Mouse (Mus musculus) stomach, embryonic 15.5 days (tissue): ENCODE data around the gene Xdh. TPM values are rescaled to one million over a fixed set of nuclear protein-coding genes. Genes with fewer than 3 reads are reported as not detected.

Experiments used
- ATAC-seq: fragments of 200-750 bp; cut with Nextera tagmentation; 2 replicates; pipeline ENCODE4 v1.8.0; 2017; ENCODE audit warnings: low read depth, moderate number of reproducible peaks, moderate TSS enrichment; ENCODE audit not compliant: insufficient read depth, low FRiP score
- H3K27ac ChIP-seq: fragments of 300-500 bp; sonication (generic); 2 replicates; pipeline ENCODE4 v1.5.1; 2015; ENCODE audit warnings: mild to moderate bottlenecking, inconsistent platforms
- H3K27me3 ChIP-seq: fragments of 300-500 bp; sonication (generic); replicated peaks from 2 replicates; pipeline ENCODE4 v1.6.1; 2015; ENCODE audit warnings: inconsistent platforms
- H3K36me3 ChIP-seq: fragments of 300-500 bp; sonication (generic); 2 replicates; pipeline ENCODE4 v1.6.1; 2015; ENCODE audit warnings: inconsistent platforms
- H3K4me1 ChIP-seq: fragments of 300-500 bp; sonication (generic); 2 replicates; pipeline ENCODE4 v1.6.1; 2015; ENCODE audit warnings: inconsistent platforms
- H3K4me2 ChIP-seq: fragments of 300-500 bp; sonication (generic); 2 replicates; pipeline ENCODE4 v1.6.1; 2015; ENCODE audit warnings: mild to moderate bottlenecking, inconsistent platforms
- H3K4me3 ChIP-seq: fragments of 300-500 bp; sonication (generic); replicated peaks from 2 replicates; pipeline ENCODE4 v1.5.1; 2015; ENCODE audit warnings: inconsistent platforms
- H3K9ac ChIP-seq: fragments of 300-500 bp; sonication (generic); 2 replicates; pipeline ENCODE4 v1.6.1; 2015; ENCODE audit warnings: inconsistent platforms
- H3K9me3 ChIP-seq: fragments of 300-500 bp; sonication (generic); 2 replicates; pipeline ENCODE4 v1.6.1; 2016; ENCODE audit warnings: inconsistent platforms
- WGBS: fragments of 180-500 bp; shearing (Covaris S2); methylation state at CpG from one replicate; pipeline ENCODE4 v1.1.7; 2015; 5-methylcytosine and 5-hydroxymethylcytosine counted together
- polyA plus RNA-seq: library from polyadenylated mRNA; unstranded; fragments of >200 nt; fragmentation: Nextera tagmentation; extraction: Ambion mirVana; gene quantifications from 2 replicates; pipeline ENCODE4 v1.2.1, GENCODE M21; 2015

Xdh gene
- polyA plus RNA-seq, 1 experiment from 2014 or later = 5.5 TPM

DNA sequence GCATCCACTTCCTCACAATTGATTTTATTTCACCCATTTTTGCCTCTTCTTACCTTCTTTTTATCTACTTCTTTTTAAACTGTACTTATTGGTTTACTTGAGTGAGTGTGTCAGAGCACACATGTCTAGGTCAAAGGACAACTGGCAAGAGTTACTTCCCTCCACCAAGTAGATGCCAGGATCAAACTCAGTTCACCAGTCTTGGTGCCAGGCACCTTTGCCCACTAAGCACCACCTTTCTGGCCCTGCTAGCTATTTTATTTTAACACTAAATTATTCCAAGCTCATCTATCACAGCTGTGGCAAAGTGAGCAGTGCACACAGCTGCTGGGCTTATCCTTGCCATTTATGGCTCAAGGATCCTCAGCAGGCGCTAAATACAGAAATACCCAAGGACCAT, 46.9 kb downstream of the Xdh start:
- H3K36me3 ChIP-seq = no peaks in the 10 kb centered on the region
- no peak for ATAC-seq
- H3K9ac ChIP-seq = no peak overlapping the region
- H3K4me1 ChIP-seq = no peaks in the 10 kb centered on the region
- H3K4me2 ChIP-seq = no peak overlapping the region
- H3K4me3 ChIP-seq = no peak overlapping the region
- 86% methylated on average over 1 of the region's 1 CpGs for WGBS
- H3K9me3 ChIP-seq = no peaks in the 10 kb centered on the region
- no peaks in the 10 kb centered on the region for H3K27me3 ChIP-seq
- H3K27ac ChIP-seq = no peak overlapping the region

DNA sequence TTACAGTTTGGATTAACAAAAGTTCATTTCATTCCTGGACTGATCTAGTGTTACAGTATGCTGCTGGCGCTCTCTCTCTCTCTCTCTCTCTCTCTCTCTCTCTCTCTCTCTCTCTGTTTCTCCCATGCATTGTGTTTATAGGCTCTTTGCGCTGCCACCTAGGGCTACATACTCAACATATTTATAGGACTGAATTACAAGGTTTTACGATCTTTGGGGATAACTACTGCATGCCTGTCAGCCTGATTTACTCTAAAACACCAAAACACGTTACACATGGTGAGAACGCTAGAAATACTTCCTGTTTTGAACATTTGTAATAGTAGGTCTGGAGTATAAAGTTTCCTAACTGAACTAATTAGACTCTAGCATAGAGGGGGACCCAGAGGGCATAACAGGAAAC, 47.8 kb downstream of the Xdh start:
- 61% methylated on average over 5 of the region's 5 CpGs for WGBS
- Histone ChIP-seq H3K4me2 (no peak overlapping the region), H3K4me3 (no peak overlapping the region), H3K27ac (no peak overlapping the region), H3K4me1 (no peaks in the 10 kb centered on the region), H3K9ac (no peak overlapping the region), H3K27me3 (no peaks in the 10 kb centered on the region), H3K36me3 (no peaks in the 10 kb centered on the region), H3K9me3 (no peaks in the 10 kb centered on the region)
- no peak for ATAC-seq

DNA sequence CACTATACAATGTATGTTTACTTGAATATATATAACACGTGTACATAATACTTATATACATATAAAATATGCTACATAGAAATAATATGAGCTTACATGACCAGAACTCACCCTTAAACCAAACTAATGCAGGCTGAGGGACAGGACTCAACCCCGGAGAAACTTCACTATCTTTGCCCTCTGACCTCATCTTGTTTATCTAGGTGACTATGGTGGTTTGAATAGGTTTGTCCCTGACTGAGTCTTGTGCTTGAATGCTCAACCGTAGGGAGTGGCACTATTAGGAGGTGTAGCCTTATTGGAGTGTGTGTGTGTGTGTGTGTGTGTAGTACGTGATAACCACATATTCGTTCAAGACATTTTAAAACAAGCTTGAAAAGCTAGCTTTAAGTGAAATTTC, 55.6 kb downstream of the Xdh start:
- no peak overlapping the region for H3K27ac ChIP-seq
- no peak overlapping the region for H3K9ac ChIP-seq
- H3K36me3 ChIP-seq = no peaks in the 10 kb centered on the region
- H3K4me3 ChIP-seq = no peak overlapping the region
- H3K27me3 ChIP-seq = no peaks in the 10 kb centered on the region
- WGBS = 59% methylated on average over 5 of the region's 5 CpGs
- no peaks in the 10 kb centered on the region for H3K9me3 ChIP-seq
- ATAC-seq = no peak
- H3K4me2 ChIP-seq = no peak overlapping the region
- no peaks in the 10 kb centered on the region for H3K4me1 ChIP-seq

DNA sequence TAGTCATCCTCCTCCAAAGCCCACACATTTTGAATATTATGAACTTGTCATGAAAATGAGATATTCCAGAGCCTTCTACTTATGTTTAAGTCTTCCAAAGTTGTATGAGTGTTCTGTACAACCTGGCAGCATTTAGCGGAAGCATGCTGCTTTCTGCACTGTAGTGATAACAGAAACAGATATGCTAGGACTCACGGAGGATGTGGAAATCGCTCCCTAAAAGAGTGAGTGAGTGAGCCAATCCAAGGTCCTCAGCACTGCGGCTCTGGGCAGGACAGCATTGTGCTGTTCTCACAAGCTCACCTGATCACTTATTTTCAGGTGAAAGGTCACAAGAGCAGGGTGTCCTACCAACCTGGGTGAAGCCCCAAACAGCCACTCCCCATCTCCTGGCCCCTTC, 56.2 kb downstream of the Xdh start:
- H3K27ac ChIP-seq = no peak overlapping the region
- H3K9ac ChIP-seq = no peak overlapping the region
- no peak overlapping the region for H3K4me3 ChIP-seq
- no peaks in the 10 kb centered on the region for H3K27me3 ChIP-seq
- H3K36me3 ChIP-seq = no peaks in the 10 kb centered on the region
- 60% methylated on average over 4 of the region's 4 CpGs for WGBS
- no peaks in the 10 kb centered on the region for H3K9me3 ChIP-seq
- no peak for ATAC-seq
- H3K4me2 ChIP-seq = no peak overlapping the region
- H3K4me1 ChIP-seq = no peaks in the 10 kb centered on the region

DNA sequence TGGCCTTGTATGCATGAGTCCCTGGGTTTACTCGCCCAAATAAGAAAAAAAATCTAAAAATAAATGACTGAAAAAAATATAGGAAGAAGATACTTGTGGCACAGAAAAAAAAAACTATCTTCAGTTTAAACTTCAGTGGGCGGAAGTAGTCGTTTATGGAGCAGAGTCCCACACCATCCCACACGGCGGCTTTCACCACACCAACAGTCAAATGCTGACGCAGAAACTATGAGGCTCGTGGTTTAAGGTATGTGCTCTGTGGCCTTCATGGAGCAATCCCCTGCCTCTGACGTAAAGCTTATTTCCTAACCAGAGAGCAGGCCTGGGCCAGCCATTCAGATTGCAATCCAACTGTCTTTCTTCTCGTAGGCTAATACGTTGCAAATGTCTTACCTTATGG, 56.8 kb downstream of the Xdh start:
- no peaks in the 10 kb centered on the region for H3K27me3 ChIP-seq
- 69% methylated on average over 10 of the region's 10 CpGs for WGBS
- ATAC-seq = no peak

DNA sequence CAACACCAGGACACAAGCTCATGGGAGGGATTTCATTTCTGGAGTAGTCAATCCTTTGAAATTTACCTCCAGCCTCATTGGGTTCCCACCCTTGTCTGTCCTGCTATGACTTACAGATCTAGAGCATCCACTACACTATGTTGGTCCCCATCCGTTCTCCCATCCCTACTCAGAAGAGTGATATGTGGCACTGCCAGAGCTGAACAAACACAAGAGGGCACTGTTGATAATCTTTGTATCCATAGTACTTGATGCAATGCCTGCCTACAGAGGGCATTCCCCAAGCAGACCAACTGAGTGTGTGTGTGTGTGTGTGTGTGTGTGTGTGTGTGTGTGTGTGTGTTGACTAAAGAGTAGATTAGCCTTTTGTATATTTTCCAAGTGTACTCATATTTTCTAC, 58.4 kb downstream of the Xdh start:
- ATAC-seq = no peak
- Histone ChIP-seq H3K4me1 (no peaks in the 10 kb centered on the region), H3K9ac (no peak overlapping the region), H3K27ac (no peak overlapping the region), H3K4me2 (no peak overlapping the region), H3K36me3 (no peaks in the 10 kb centered on the region), H3K4me3 (no peak overlapping the region), H3K27me3 (no peaks in the 10 kb centered on the region), H3K9me3 (no peaks in the 10 kb centered on the region)
- 83% methylated on average over 1 of the region's 1 CpGs for WGBS

More for the DNA sequence above, 56.8 kb downstream of the Xdh start:
- Histone ChIP-seq H3K9ac (no peak overlapping the region), H3K4me2 (no peak overlapping the region), H3K36me3 (no peaks in the 10 kb centered on the region), H3K4me1 (no peaks in the 10 kb centered on the region), H3K9me3 (no peaks in the 10 kb centered on the region), H3K4me3 (no peak overlapping the region), H3K27ac (no peak overlapping the region)

DNA sequence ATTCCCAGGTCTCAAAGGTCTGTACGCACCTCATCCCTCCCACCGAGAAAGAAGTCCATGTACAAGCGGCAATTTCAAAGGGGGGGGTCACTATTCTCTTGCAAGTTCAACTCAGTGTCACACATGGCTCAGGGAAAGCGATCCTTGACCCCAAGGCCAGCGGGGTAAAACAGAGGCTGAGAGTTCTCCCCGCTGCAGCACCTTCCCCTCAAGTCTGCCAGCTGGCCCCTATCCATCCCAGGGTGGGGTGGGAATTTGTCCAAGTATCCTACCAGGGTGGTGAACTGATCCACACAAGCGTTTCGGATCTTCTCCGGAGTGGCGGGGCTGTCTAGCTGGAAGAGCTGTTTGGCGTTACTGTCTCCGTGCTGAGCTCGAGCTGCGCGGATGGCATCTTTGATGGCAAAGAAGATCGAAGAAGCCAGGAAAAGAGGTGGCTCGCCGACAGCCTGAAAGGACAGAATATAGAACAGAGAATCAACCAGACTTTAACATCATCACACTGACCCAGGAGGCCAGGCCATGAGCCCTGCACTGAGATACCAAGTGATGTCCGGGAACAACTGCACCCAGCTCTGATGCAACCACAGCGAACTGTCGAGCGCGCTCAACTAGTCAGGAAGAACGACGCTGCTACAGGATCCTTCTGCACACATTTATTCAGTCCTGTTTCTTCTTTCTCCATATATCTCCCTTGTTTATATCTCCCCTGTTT, 63.8 kb downstream of the Xdh start:
- Histone ChIP-seq H3K9ac (no peak overlapping the region), H3K4me3 (no peak overlapping the region), H3K4me1 (no peaks in the 10 kb centered on the region), H3K27me3 (no peaks in the 10 kb centered on the region; the same call in 1 of the 2 replicates), H3K4me2 (no peak overlapping the region), H3K9me3 (no peaks in the 10 kb centered on the region), H3K27ac (no peak overlapping the region), H3K36me3 (no peaks in the 10 kb centered on the region)
- no peak for ATAC-seq
- 84% methylated on average over 25 of the region's 25 CpGs for WGBS

DNA sequence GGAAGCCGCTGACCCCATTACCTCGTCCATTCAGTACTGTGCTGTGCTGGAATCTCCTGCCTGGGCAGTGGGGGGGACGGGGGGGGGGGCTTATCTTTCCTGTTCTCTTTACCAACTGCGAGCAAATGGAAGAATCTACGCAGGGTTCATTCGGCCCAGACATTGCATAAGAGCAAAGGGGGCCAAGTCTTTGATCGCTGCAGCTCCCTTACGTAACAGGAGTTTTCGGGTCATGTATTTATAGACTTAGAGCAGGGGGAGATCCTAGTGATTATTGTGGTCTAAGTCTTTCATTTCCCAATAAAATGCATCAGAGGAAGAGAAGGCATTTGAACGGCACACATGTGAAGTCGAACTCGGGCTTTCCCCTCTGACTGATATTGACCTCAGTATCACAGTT, 66.7 kb downstream of the Xdh start:
- ATAC-seq = no peak
- H3K4me2 ChIP-seq = no peak overlapping the region
- no peak overlapping the region for H3K4me3 ChIP-seq
- H3K4me1 ChIP-seq = no peaks in the 10 kb centered on the region
- H3K9me3 ChIP-seq = no peaks in the 10 kb centered on the region
- no peak overlapping the region for H3K27ac ChIP-seq
- no peaks in the 10 kb centered on the region; the same call in 1 of the 2 replicates for H3K27me3 ChIP-seq
- H3K36me3 ChIP-seq = no peaks in the 10 kb centered on the region
- H3K9ac ChIP-seq = no peak overlapping the region
- WGBS = 75% methylated on average over 12 of the region's 12 CpGs

DNA sequence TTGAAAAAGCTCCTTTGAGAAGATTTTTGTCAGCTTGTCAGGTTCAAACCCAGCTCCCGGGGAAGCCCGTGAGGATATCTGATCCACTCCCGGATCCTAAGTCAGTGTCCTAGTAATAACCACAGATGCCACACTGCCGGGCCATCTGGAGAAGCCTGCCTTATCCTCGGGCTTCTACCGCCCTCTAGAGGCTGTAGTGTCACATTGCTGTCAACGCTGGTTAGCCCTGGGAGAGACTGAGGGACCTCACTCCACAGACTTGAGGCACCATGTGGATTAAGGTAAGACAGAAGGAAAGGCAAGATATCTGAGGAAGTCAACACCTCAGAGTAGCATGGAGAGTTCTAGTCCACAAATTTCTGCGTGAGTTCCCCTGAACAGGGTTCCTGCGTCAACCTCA, 67.8 kb downstream of the Xdh start:
- H3K27ac ChIP-seq = no peak overlapping the region
- no peaks in the 10 kb centered on the region for H3K36me3 ChIP-seq
- H3K9ac ChIP-seq = no peak overlapping the region
- no peak; the same call in 1 of the 2 replicates for ATAC-seq
- H3K4me2 ChIP-seq = no peak overlapping the region
- no peaks in the 10 kb centered on the region for H3K4me1 ChIP-seq
- H3K9me3 ChIP-seq = no peaks in the 10 kb centered on the region
- H3K4me3 ChIP-seq = no peak overlapping the region
- 10% methylated on average over 9 of the region's 9 CpGs for WGBS
- no peaks in the 10 kb centered on the region; the same call in 1 of the 2 replicates for H3K27me3 ChIP-seq

DNA sequence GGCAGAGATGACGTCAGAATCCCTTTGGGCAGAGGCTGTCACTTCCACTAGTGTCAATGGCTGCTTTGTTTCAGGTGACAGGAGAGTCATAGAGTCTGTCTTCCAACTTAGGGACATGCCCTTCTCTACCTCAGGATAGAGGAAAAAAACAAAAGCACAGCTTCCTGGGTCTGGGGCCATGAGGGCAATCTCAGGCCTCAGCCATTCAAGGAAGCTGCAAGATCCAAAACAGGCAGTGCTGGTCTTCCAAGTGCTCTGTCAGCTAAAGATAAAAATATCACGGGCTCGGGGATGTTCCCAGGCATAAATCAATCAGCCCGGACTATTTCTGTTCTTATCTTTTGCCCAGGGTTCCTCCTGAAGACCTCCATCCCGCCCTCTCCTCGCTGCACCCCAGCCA, 68.7 kb downstream of the Xdh start:
- ATAC-seq = no peak
- H3K36me3 ChIP-seq = no peaks in the 10 kb centered on the region
- no peak overlapping the region for H3K9ac ChIP-seq
- H3K4me2 ChIP-seq = no peak overlapping the region
- H3K27me3 ChIP-seq = no peaks in the 10 kb centered on the region; the same call in 1 of the 2 replicates
- H3K27ac ChIP-seq = no peak overlapping the region
- no peak overlapping the region for H3K4me3 ChIP-seq
- 43% methylated on average over 6 of the region's 6 CpGs for WGBS
- H3K9me3 ChIP-seq = no peaks in the 10 kb centered on the region
- H3K4me1 ChIP-seq = no peaks in the 10 kb centered on the region

DNA sequence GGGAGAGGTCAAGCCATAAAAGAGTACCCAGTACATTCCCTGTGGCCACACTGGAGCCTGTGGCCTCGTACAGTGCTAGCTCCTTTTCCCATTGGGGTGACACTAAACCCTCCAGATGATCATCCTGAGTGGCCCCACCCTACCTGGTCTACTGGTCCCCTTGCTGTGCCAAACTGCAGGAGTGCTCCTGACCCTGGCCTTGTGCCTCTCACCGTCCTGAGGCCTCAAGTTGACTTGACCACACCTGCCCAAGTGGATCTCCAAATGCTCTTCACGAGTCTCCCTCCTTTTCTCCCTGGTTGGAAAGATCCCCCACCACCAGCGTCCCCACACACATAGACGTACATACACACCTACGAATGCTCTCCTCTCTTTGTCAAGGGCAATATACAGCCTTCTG, 69.7 kb downstream of the Xdh start:
- no peaks in the 10 kb centered on the region for H3K9me3 ChIP-seq
- no peaks in the 10 kb centered on the region for H3K4me1 ChIP-seq
- no peak overlapping the region for H3K9ac ChIP-seq
- no peak overlapping the region for H3K27ac ChIP-seq
- 77% methylated on average over 6 of the region's 6 CpGs for WGBS
- no peak for ATAC-seq
- H3K27me3 ChIP-seq = no peaks in the 10 kb centered on the region; the same call in 1 of the 2 replicates
- no peaks in the 10 kb centered on the region for H3K36me3 ChIP-seq
- no peak overlapping the region for H3K4me3 ChIP-seq
- H3K4me2 ChIP-seq = no peak overlapping the region

DNA sequence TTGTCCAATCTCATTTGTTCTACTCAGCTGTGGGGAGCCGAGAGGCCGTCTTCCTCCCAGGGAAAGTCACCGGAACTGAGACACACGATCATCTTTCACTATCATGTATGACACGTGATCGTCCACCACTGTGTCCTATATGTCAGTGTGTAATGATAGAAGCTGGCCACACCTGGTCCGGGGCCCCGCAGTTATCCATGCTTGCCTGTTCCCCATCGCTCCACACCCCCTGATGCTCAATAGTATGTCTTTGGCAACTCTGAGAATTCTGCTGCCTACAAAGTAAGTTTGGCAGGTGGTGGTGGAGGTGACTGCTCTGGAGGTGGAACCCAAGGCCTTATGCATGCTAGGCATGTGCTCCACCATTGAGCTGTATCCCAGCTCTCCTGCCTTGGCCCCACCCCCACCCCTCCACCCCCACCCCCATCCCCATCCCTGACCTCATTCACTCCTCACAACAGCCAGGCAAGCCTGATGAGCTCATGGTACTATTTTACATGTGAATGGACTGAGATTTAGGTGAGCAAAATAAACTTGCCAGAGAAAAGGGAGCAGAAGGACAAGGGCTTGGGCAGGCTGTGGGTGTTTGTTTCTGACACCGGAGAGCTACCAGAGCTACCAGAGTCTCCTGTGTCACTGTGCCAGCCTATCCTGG, 70.6 kb downstream of the Xdh start:
- H3K4me1 ChIP-seq = no peaks in the 10 kb centered on the region
- H3K4me3 ChIP-seq = no peak overlapping the region

More for the DNA sequence above, 70.6 kb downstream of the Xdh start:
- no peak overlapping the region for H3K4me2 ChIP-seq
- 88% methylated on average over 10 of the region's 10 CpGs for WGBS
- no peak overlapping the region for H3K9ac ChIP-seq
- no peak overlapping the region for H3K27ac ChIP-seq
- no peaks in the 10 kb centered on the region for H3K9me3 ChIP-seq
- no peak for ATAC-seq
- no peaks in the 10 kb centered on the region for H3K36me3 ChIP-seq
- no peaks in the 10 kb centered on the region; the same call in 1 of the 2 replicates for H3K27me3 ChIP-seq
